Mouse (Mus musculus): ENCODE results near the gene Cdc42ep2. TPM values are rescaled to one million over a fixed set of nuclear protein-coding genes. Genes with fewer than 3 reads are reported as not detected.

Gene Cdc42ep2
- total RNA-seq, 1 experiment: 0.76 TPM

- DNase-seq (ENCODE audit: low read depth, low spot score): no peak
- no peaks in the 10 kb centered on the region for H3K36me3 ChIP-seq (ENCODE audit: control insufficient read depth, insufficient read depth, low read length, poor library complexity, severe bottlenecking)
- in situ Hi-C loops (cut with MboI; ENCODE audit: low sequenced_read_pairs in 2 of 2, unreplicated experiment in 2 of 2): no loop called here
- no peaks in the 10 kb centered on the region for H3K9me3 ChIP-seq (ENCODE audit: control insufficient read depth, insufficient read depth, low read depth, low read length)
- peaks cover 0 to 4% of the 10 kb centered on the region in 2 experiments; a peak in 1 of 4 replicates for H3K4me1 ChIP-seq (ENCODE audit: control insufficient read depth in 2 of 2, insufficient read depth in 2 of 2, low read length in 2 of 2, poor library complexity in 1 of 2)
- no peak overlapping the region for H3K4me3 ChIP-seq (ENCODE audit: insufficient read depth in 1 of 2, low read depth in 1 of 2, low read length in 2 of 2, poor library complexity in 1 of 2, severe bottlenecking in 1 of 2)
- no peak overlapping the region for H3K9ac ChIP-seq (ENCODE audit: insufficient read depth, low read depth, low read length, poor library complexity, severe bottlenecking)
- TF ChIP-seq ZNF384 (IDR thresholded peaks at IDR 0.05; ENCODE audit: low read depth, low read length): no peak
- TF ChIP-seq ZC3H11A (IDR thresholded peaks at IDR 0.05; ENCODE audit: borderline replicate concordance, low read depth, low read length): no peak
- no peak for TF ChIP-seq MAFK (IDR thresholded peaks at IDR 0.05; ENCODE audit: insufficient read depth, low read depth, low read length)
- no peak for TF ChIP-seq HCFC1 (IDR thresholded peaks at IDR 0.05; ENCODE audit: borderline replicate concordance, insufficient read depth, low read length)
- no peak for TF ChIP-seq CHD2 (IDR thresholded peaks at IDR 0.05; ENCODE audit: low read depth, low read length)
- H3K27ac ChIP-seq (ENCODE audit: insufficient read depth, low read depth, low read length, poor library complexity, severe bottlenecking): no peak overlapping the region
Observed at GRCm38 (mm10) chr19:5929634-5930596, 5.3 kb upstream of the Cdc42ep2 start.

DNA sequence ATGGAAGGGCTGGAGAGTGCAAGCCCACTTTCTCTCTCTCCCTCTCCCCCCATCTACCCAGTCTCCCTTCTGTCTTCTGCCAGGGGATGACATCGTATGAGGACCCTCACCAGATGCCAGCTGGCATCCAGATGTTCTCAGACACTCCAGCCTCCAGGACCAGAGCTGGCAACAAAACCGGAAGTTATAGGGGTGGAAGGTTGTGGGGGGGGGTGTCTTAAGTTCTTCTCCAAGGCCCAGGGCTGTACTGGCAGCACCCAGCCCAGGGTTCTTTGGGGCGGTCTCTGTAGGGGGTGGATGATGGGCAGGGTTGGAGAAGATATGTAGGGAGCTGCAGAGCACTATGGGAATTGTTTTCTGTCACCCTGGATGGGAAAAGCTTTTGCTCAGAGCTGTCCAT is 3.9 kb upstream of the Cdc42ep2 start:
- no peaks in the 10 kb centered on the region for H3K9me3 ChIP-seq (ENCODE audit: control insufficient read depth, insufficient read depth, low read depth, low read length)
- in situ Hi-C loops (cut with MboI; ENCODE audit: low sequenced_read_pairs in 2 of 2, unreplicated experiment in 2 of 2): no loop called here
- peaks cover 2 to 4% of the 10 kb centered on the region in 2 experiments; a peak in 2 of 4 replicates for H3K4me1 ChIP-seq (ENCODE audit: control insufficient read depth in 2 of 2, insufficient read depth in 2 of 2, low read length in 2 of 2, poor library complexity in 1 of 2)
- no peak overlapping the region for H3K4me3 ChIP-seq (ENCODE audit: insufficient read depth in 1 of 2, low read depth in 1 of 2, low read length in 2 of 2, poor library complexity in 1 of 2, severe bottlenecking in 1 of 2)
- DNase-seq (ENCODE audit: low read depth, low spot score): no peak
- no peak overlapping the region for H3K27ac ChIP-seq (ENCODE audit: insufficient read depth, low read depth, low read length, poor library complexity, severe bottlenecking)
- H3K9ac ChIP-seq (ENCODE audit: insufficient read depth, low read depth, low read length, poor library complexity, severe bottlenecking): no peak overlapping the region
- no peak for TF ChIP-seq CHD2 (IDR thresholded peaks at IDR 0.05; ENCODE audit: low read depth, low read length)
- no peak for TF ChIP-seq MAFK (IDR thresholded peaks at IDR 0.05; ENCODE audit: insufficient read depth, low read depth, low read length)
- no peak for TF ChIP-seq HCFC1 (IDR thresholded peaks at IDR 0.05; ENCODE audit: borderline replicate concordance, insufficient read depth, low read length)
- TF ChIP-seq ZC3H11A (IDR thresholded peaks at IDR 0.05; ENCODE audit: borderline replicate concordance, low read depth, low read length): no peak
- no peak for TF ChIP-seq ZNF384 (IDR thresholded peaks at IDR 0.05; ENCODE audit: low read depth, low read length)
- no peaks in the 10 kb centered on the region for H3K36me3 ChIP-seq (ENCODE audit: control insufficient read depth, insufficient read depth, low read length, poor library complexity, severe bottlenecking)

GRCm38 (mm10) chr19:5928104-5928503 is 3.5 kb upstream of the Cdc42ep2 start:
- TF ChIP-seq ZC3H11A (IDR thresholded peaks at IDR 0.05; ENCODE audit: borderline replicate concordance, low read depth, low read length) (no peak), MAFK (IDR thresholded peaks at IDR 0.05; ENCODE audit: insufficient read depth, low read depth, low read length) (no peak), HCFC1 (IDR thresholded peaks at IDR 0.05; ENCODE audit: borderline replicate concordance, insufficient read depth, low read length) (no peak), ZNF384 (IDR thresholded peaks at IDR 0.05; ENCODE audit: low read depth, low read length) (no peak), CHD2 (IDR thresholded peaks at IDR 0.05; ENCODE audit: low read depth, low read length) (no peak)
- Histone ChIP-seq H3K4me1 (ENCODE audit: control insufficient read depth in 2 of 2, insufficient read depth in 2 of 2, low read length in 2 of 2, poor library complexity in 1 of 2) (peaks cover 2 to 4% of the 10 kb centered on the region in 2 experiments; a peak in 2 of 4 replicates), H3K9ac (ENCODE audit: insufficient read depth, low read depth, low read length, poor library complexity, severe bottlenecking) (no peak overlapping the region), H3K36me3 (ENCODE audit: control insufficient read depth, insufficient read depth, low read length, poor library complexity, severe bottlenecking) (no peaks in the 10 kb centered on the region), H3K27ac (ENCODE audit: insufficient read depth, low read depth, low read length, poor library complexity, severe bottlenecking) (no peak overlapping the region), H3K9me3 (ENCODE audit: control insufficient read depth, insufficient read depth, low read depth, low read length) (no peaks in the 10 kb centered on the region), H3K4me3 (ENCODE audit: insufficient read depth in 1 of 2, low read depth in 1 of 2, low read length in 2 of 2, poor library complexity in 1 of 2, severe bottlenecking in 1 of 2) (no peak overlapping the region)
- no peak for DNase-seq (ENCODE audit: low read depth, low spot score)
- in situ Hi-C loops (cut with MboI; ENCODE audit: low sequenced_read_pairs in 2 of 2, unreplicated experiment in 2 of 2): no loop called here

- in situ Hi-C loops (cut with MboI; ENCODE audit: low sequenced_read_pairs in 2 of 2, unreplicated experiment in 2 of 2): no loop called here
- Histone ChIP-seq H3K4me1 (ENCODE audit: control insufficient read depth in 2 of 2, insufficient read depth in 2 of 2, low read length in 2 of 2, poor library complexity in 1 of 2) (peaks cover 2 to 4% of the 10 kb centered on the region in 2 experiments; a peak in 2 of 4 replicates), H3K36me3 (ENCODE audit: control insufficient read depth, insufficient read depth, low read length, poor library complexity, severe bottlenecking) (no peaks in the 10 kb centered on the region), H3K27ac (ENCODE audit: insufficient read depth, low read depth, low read length, poor library complexity, severe bottlenecking) (no peak overlapping the region), H3K9me3 (ENCODE audit: control insufficient read depth, insufficient read depth, low read depth, low read length) (no peaks in the 10 kb centered on the region), H3K9ac (ENCODE audit: insufficient read depth, low read depth, low read length, poor library complexity, severe bottlenecking) (no peak overlapping the region), H3K4me3 (ENCODE audit: insufficient read depth in 1 of 2, low read depth in 1 of 2, low read length in 2 of 2, poor library complexity in 1 of 2, severe bottlenecking in 1 of 2) (no peak overlapping the region)
- no peak for DNase-seq (ENCODE audit: low read depth, low spot score)
- TF ChIP-seq CHD2 (IDR thresholded peaks at IDR 0.05; ENCODE audit: low read depth, low read length) (no peak), HCFC1 (IDR thresholded peaks at IDR 0.05; ENCODE audit: borderline replicate concordance, insufficient read depth, low read length) (no peak), MAFK (IDR thresholded peaks at IDR 0.05; ENCODE audit: insufficient read depth, low read depth, low read length) (no peak), ZNF384 (IDR thresholded peaks at IDR 0.05; ENCODE audit: low read depth, low read length) (no peak), ZC3H11A (IDR thresholded peaks at IDR 0.05; ENCODE audit: borderline replicate concordance, low read depth, low read length) (no peak)
Observed at GRCm38 (mm10) chr19:5927532-5927931, 2.9 kb upstream of the Cdc42ep2 start.
